ENCODE assay signal across 8 mouse cellular contexts in the genomic region with DNA sequence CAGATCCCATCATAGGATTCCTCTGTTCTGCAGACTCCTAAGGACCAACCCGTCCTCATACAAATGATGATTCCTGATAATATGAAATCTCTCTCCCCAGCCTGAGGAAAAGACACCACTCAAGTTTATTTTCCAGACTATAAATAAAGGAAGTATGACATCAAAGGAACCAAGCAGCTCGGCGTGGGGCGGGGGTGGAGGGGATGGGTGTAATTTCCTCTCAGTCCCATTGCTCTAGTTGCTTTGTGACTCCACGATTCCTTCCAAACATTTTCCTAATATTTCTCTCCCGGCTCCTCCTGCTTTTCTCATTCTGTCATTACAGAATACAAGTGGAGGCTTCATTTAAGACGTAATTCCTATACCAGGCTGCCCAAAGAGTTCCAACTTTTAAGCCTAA. TPM values are rescaled to one million over a fixed set of nuclear protein-coding genes. Genes with fewer than 3 reads are reported as not detected.
DNase-seq lines count a peak whose midpoint lies in the region; ATAC-seq and TF ChIP-seq lines count a peak whose summit lies in the region.

No protein-coding gene starts in this region.

- no peak for TF ChIP-seq CTCF in cerebellum, adult 2 months (IDR thresholded peaks at IDR 0.05; ENCODE audit: borderline replicate concordance, insufficient read depth, low read depth, low read length)

- no peaks in the 10 kb centered on the region for H3K27me3 ChIP-seq in cerebellum, adult 2 months (ENCODE audit: control insufficient read depth, insufficient read depth, low read length)
- H3K27me3 ChIP-seq in hindbrain, embryonic 15.5 days: no peaks in the 10 kb centered on the region

- no peaks in the 10 kb centered on the region for H3K9me3 ChIP-seq in hindbrain, embryonic 15.5 days

- H3K9ac ChIP-seq in hindbrain, embryonic 15.5 days: peak overlapping the region; percentile 42

- H3K4me1 ChIP-seq in cerebellum, adult 2 months (ENCODE audit: control insufficient read depth, insufficient read depth, low read length): peaks cover 6% of the 10 kb centered on the region
- peaks cover 7% of the 10 kb centered on the region for H3K4me1 ChIP-seq in brown adipose tissue, adult 24 weeks (ENCODE audit: control insufficient read depth, insufficient read depth, insufficient read length, low read length)
- peaks cover 24% of the 10 kb centered on the region for H3K4me1 ChIP-seq in hindbrain, embryonic 15.5 days (replicated peaks)

- 25% methylated on average over 7 of the region's 7 CpGs for WGBS in cerebellum, adult 2 months
- 20% methylated on average over 7 of the region's 7 CpGs for WGBS in hindbrain, embryonic 15.5 days

- TF ChIP-seq POLR2A in cerebellum, adult 2 months (IDR thresholded peaks at IDR 0.05; ENCODE audit: borderline replicate concordance, insufficient read depth, low read length): no peak

- DNase-seq in cerebellum, adult 2 months: no peak
- no peak for DNase-seq in cerebellum, postnatal 14 days
- DNase-seq in lung, postnatal 25 days (ENCODE audit: low spot score): peak; percentile 68
- DNase-seq in right cerebral cortex, postnatal 10 days (ENCODE audit: low spot score in 2 of 2): no peak
- DNase-seq in testis, postnatal 10 days (ENCODE audit: low spot score): no peak
- DNase-seq in adipocyte (ENCODE audit: low spot score): no peak

- peak overlapping the region; percentile 64 for H3K4me2 ChIP-seq in hindbrain, embryonic 15.5 days

- peaks cover 7% of the 10 kb centered on the region; the same call in 1 of the 2 replicates for H3K36me3 ChIP-seq in hindbrain, embryonic 15.5 days

- H3K27ac ChIP-seq in cerebellum, adult 2 months (ENCODE audit: insufficient read depth, low read length): no peak overlapping the region
- peak overlapping the region; percentile 63 for H3K27ac ChIP-seq in brown adipose tissue, adult 24 weeks (replicated peaks; ENCODE audit: low read depth, low read length)
- H3K27ac ChIP-seq in hindbrain, embryonic 15.5 days (replicated peaks): peak overlapping the region; percentile 76

- peak overlapping the region; percentile 21 for H3K4me3 ChIP-seq in cerebellum, adult 2 months (replicated peaks; ENCODE audit: insufficient read depth, low read depth, low read length)
- H3K4me3 ChIP-seq in brown adipose tissue, adult 24 weeks (ENCODE audit: insufficient read depth, low read depth, low read length): peak overlapping the region; percentile 35
- peak overlapping the region; percentile 56 for H3K4me3 ChIP-seq in hindbrain, embryonic 15.5 days

- no peak for ATAC-seq in hindbrain, embryonic 15.5 days (ENCODE audit: low FRiP score, low read depth)

RNA-seq across cellular contexts. Expression of gene Aph1a, which starts 0.6 kb away (rescaled TPM):
- 78.1 and 80.3 TPM in 2 replicates for polyA plus RNA-seq in cerebellum, adult 2 months (2012; rRNA removed)
- polyA plus RNA-seq in brown adipose tissue, adult 24 weeks (2012; ENCODE audit: insufficient read depth, insufficient read length, missing spikeins): 75.1 and 82.8 TPM in 2 replicates
- polyA plus RNA-seq in hindbrain, embryonic 15.5 days (2015; fragmentation: Nextera tagmentation; extraction: Ambion mirVana): 34.9 and 36.4 TPM in 2 replicates

RNA-seq across cellular contexts. Expression of gene BC028528, which starts 1.3 kb away (rescaled TPM):
- 9.0 and 9.3 TPM in 2 replicates for polyA plus RNA-seq in cerebellum, adult 2 months (2012; rRNA removed)
- 71.8 and 150 TPM in 2 replicates for polyA plus RNA-seq in brown adipose tissue, adult 24 weeks (2012; ENCODE audit: insufficient read depth, insufficient read length, missing spikeins)
- polyA plus RNA-seq in hindbrain, embryonic 15.5 days (2015; fragmentation: Nextera tagmentation; extraction: Ambion mirVana): 19.8 and 22.8 TPM in 2 replicates

RNA-seq across cellular contexts. Expression of gene Ciart, which starts 11.1 kb away (rescaled TPM):
- 48.4 and 48.7 TPM in 2 replicates for polyA plus RNA-seq in cerebellum, adult 2 months (2012; rRNA removed)
- 1.5 and 3.4 TPM in 2 replicates for polyA plus RNA-seq in brown adipose tissue, adult 24 weeks (2012; ENCODE audit: insufficient read depth, insufficient read length, missing spikeins)
- 4.9 and 5.2 TPM in 2 replicates for polyA plus RNA-seq in hindbrain, embryonic 15.5 days (2015; fragmentation: Nextera tagmentation; extraction: Ambion mirVana)

RNA-seq across cellular contexts. Expression of gene Car14, which starts 11.4 kb away (rescaled TPM):
- 49.8 and 63.2 TPM in 2 replicates for polyA plus RNA-seq in cerebellum, adult 2 months (2012; rRNA removed)
- 15.5 and 24.4 TPM in 2 replicates for polyA plus RNA-seq in brown adipose tissue, adult 24 weeks (2012; ENCODE audit: insufficient read depth, insufficient read length, missing spikeins)
- polyA plus RNA-seq in hindbrain, embryonic 15.5 days (2015; fragmentation: Nextera tagmentation; extraction: Ambion mirVana): 13.1 and 14.7 TPM in 2 replicates

RNA-seq across cellular contexts. Expression of gene Mrps21, which starts 21.8 kb away (rescaled TPM):
- polyA plus RNA-seq in cerebellum, adult 2 months (2012; rRNA removed): 265 and 281 TPM in 2 replicates
- polyA plus RNA-seq in brown adipose tissue, adult 24 weeks (2012; ENCODE audit: insufficient read depth, insufficient read length, missing spikeins): 576 and 634 TPM in 2 replicates
- polyA plus RNA-seq in hindbrain, embryonic 15.5 days (2015; fragmentation: Nextera tagmentation; extraction: Ambion mirVana): 277 and 287 TPM in 2 replicates
